Mouse (Mus musculus) heart, postnatal 0 days (tissue): Measurements from ENCODE around the gene Med13l.

Source experiments
- CTCF ChIP-seq: IDR thresholded peaks from 2 replicates; pipeline ENCODE4 v1.5.1; 2016; ENCODE audit warnings: antibody characterized with exemption, control low read depth, low read depth
- EP300 ChIP-seq: IDR thresholded peaks from 2 replicates; pipeline ENCODE4 v1.6.1; 2016; ENCODE audit warnings: antibody characterized with exemption, low read depth

DNA sequence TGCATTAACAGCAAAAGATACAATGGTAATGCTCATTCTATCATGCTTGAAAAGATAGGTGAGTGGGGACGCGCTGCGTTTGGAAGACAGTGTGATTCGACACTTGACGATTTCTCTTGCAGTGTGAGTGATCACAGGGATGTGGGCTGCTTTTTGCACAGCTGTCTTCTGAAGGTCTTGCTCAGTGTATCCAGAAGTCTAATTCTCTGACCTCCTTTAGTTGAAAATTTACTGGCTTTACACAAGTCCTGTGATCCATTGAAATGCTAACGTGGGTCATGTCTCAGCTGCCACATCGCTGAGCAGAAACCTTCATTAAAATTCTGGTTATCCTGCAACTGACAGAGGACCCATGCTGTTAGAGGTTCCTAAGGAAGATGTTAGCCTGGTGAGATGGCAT is 107.4 kb downstream of the Med13l start:
- TF ChIP-seq CTCF, result no peak
- TF ChIP-seq EP300, result no peak
